Mouse (Mus musculus) thymus, postnatal 10 days (tissue): ENCODE results near the gene Slc38a9.

Experiments
- DNase-seq, 2 experiments: peaks; one replicate each; pipeline ENCODE4 v3.0.0; 2021; ENCODE audit warnings: low spot score in 2 of 2

Slc38a9 gene

DNA sequence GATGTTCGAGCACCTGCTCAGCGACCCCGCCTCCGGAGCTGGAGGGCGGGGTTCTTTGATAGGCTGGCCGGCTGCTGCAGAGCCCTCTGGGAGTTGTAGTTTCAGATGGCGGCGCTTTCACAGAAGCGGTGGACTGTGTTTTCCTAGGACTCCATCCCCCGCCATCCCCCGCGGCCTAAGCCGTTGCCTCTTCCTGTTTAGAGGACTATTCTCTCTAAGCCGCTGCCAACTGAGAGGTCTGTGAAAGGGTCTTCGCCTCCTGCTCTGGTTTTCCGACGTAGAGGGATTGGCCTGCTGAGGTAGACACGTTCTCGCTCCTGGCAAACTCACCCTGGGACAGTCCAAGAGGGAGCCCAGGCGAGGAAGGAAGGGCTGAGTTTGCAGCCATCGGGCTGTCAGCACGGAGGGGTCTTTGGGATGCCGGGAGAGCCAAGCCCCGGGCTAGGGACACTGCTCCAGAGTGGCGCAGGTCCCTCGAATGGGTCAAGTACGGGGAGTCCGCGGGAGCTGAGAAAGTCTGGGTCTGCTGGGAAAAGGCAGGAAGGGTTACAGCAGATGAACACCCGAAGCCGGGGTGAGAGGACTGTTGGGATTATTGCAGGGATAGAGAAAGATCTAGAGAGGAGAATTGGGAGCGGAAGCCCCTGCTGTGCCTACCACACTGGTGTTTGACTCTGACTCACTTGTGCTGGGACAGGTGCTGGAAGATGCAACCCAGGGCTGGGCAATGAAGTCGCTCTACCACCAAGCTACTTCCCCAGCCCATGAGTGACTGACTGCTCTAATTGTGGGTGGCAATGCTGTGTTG is at the start of gene Slc38a9:
Slc38a9 (plus strand) TSS at position 178 of the 808 bp plus-strand sequence.
- peak; percentile 92 for DNase-seq

DNA sequence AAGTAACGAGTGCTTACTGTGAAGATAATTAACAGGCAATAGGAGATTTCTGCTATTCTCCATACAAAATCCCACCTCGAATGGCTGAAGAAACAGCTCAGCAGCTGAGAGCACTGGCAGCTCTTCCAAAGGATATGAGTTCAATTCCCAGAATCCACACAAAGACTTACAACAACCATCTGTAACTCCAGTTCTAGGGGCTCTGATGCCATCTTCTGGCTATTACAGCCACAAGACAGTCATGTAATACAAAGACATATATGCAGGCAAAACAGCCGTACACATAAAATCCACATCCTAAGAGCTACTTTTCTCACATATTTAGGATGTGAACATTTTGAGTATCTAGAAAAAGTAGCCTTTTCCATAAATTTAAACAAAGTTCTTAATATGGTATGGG is 39.0 kb upstream of the Slc38a9 start:
- no peak for DNase-seq

DNA sequence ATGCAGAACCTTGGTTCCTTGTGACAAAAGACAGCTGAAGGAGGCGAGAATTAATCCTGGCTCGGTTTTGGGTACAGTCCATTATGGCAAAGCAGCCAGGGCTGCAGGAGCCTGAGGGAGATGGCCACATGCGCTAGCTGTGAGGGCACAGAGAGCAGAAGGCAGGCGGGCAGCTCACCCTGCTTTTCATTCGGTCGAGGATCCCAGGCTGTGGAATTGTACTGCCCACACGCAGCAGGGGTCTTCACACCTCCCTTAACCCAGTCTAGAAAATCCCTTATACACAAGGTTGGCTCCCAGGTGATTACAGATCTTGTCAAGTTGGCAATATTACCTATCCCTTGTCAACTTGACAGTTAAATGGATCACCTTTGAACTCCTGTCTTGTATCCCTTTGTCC is 36.9 kb upstream of the Slc38a9 start:
- no peak for DNase-seq

DNA sequence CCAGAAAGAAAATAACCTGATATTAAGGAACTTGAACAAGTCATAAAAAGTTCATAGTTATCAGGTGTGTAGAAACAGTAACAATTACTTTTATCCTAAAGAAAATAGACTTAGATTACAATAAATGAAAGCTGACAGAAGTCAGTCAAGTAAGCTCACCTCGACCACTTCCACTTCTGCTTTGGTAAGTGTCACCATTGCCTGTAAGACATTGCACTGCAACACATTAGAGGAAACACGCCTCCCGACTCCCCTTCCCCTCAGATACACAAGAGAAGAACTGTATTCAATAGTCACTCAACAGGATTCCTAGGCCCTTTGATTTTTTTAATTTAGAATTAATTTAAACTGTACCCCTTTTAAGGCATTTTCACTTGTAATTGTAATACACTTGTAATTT is 35.9 kb upstream of the Slc38a9 start:
- no peak for DNase-seq

DNA sequence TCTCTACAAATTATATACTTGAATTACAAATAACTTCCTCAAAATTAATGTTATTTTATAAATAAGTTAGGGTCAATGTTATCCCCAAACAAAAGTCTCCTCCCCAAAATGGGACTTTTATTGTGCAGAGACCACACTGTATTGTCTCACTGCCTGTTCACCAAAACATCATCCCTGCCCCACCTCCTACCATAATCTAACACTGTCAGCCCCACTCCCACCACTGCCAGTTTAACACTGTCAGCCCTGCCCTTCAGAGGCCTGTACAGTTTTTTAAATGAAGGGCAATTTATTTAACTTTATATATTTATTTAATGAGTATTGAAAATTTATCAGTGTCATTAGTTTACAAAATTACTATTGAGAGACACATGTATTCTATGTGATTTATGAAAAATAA is 35.0 kb upstream of the Slc38a9 start:
- DNase-seq: no peak

DNA sequence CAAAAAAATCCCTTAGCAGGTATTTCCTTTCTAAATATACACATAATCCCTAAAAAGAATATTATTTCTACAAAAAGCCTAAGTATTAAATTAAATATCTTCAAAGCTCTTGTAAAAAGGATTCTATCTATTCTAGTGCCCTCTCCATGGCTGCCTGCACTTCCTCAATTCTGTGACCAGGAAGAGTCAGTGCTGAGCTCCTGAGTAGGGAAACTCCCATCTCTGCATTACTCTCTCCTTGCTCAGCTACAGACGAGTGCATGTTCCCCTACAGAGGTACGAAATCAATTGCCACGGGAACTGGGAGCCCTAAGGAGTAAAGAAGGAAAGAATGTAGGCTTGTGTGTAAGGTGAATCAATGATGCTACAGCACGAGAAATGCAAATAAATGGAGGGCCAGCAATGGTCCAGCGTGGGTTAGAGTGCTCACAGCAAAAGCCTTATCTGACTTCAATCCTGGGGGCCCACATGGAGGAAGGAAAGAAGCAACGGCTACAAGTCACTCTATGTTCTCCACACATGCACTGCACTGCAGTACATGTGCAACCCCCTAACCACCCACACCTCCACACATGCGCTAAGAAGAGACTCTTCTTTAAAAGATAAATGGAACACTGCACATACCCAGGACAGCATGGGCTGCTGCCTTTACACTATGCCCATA is 25.2 kb upstream of the Slc38a9 start:
- DNase-seq: no peak

DNA sequence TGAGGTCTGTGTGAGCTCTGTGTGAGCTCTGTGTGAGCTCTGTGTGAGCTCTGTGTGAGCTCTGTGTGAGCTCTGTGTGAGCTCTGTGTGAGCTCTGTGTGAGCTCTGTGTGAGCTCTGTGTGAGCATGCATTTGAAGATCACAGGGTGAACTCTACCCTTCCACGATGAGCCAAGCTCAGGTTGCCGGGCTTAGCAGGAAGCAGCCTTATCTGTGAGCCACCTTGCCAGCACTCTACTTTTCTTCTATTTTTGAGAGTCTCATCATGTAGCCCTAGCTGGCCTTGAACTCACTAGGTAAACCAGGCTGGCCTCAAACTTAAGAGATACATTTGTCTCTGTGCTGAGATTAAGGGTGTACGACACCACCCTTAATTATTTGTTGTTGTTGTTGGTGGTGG is 24.1 kb upstream of the Slc38a9 start:
- DNase-seq: no peak

DNA sequence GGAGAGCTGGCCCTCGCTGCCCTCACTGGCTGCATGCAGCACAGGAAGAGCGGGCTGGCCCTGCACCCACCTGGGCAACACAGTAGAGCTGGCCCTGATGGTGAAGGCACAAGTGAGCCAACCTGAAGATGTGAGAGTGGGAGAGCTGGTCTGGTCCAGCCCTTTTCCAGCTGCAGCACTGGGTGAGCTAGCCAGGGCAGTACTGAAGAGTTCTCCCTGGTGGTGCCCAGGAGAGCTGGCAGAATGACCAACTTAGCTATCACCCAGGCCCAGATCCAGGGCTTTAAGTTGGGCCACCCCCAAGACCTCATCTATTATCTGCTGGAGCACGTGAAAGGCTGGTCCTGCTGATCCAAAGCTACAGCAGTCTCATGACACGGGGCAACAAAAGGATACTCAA is 21.4 kb upstream of the Slc38a9 start:
- DNase-seq: no peak

DNA sequence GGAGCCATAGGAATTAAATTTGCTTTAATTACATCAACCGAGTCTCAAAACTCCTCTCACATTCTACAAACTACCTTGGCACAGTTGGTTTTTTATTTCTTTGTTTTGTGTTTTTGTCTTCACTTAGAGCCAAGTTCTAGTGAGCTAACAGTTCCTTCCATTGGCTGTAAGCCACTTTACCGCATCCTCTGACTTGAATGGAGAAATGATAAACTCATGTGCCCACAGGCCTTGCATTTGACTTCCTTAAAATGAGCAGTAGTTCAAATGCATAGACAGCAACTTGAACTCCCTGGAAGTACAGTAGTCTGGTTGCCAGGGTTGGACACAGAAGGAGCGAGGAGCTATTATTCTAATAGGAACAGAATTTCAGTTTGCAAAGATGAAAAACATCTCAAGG is 17.7 kb upstream of the Slc38a9 start:
- no peak for DNase-seq

DNA sequence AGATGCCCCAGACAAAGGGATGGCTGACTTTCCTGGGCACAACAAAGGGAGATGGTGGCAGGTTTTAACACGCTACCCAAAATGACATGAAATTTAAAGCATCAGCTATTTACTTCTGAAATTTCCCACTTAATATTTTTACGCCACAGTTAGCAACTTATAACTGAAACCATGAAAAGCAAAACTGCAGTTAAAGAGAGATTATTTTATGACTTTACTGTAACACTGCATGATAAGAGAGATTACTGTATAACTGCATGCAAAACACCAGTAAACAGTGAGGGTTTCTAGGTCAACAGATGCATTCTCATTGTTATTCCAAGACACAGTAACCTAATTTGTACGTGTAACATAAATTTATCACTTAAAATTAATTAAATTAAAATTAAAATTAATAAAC is 15.6 kb upstream of the Slc38a9 start:
- DNase-seq: no peak

DNA sequence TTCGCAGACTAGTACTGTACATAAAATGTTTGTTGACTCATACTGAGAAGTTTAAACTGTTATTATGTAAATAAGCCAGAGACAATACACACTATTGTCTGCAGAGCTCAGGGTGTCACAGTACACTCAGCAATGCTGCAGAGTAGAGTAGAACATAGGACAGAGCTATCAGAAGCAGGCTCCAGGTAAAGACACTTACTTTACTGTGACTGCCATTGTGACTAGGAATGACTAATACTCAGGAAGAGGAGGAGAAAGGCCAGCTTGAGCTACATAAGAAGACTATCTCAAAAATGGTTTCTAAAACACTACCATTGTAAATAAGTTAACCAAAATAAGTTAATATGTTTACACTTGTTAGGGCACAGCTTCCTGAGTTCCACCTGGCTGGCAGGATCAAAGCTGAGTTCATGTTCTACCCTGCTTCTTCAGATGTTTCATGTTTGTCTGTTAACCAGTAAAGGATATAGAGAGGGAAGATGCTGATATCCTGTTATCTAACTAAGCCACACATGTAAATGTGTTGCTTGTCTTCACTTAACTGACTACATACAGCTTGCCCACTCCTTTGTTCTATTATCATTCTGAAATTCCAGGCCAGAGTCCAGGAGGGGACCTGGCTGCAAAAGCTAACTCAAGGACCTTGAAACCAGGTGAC is 14.9 kb upstream of the Slc38a9 start:
- DNase-seq: no peak

DNA sequence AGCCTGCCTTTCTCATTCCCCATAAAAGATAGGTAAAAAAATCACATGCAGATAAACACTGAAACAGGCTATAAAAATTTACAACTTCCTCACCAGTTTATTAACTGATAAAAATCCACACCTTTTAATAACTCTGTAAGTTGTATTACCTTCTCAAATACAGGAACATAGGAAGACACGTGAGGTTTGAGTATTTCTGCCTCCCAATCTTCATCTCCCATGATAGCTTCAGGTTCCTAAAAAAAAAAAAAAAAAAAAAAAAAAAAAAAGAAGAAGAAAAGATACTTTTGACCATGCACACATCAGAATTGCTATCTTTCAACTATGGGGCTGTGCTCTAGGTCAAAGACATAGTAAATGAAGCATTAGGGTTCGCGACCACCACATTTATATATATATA is 9.4 kb upstream of the Slc38a9 start:
- no peak for DNase-seq

DNA sequence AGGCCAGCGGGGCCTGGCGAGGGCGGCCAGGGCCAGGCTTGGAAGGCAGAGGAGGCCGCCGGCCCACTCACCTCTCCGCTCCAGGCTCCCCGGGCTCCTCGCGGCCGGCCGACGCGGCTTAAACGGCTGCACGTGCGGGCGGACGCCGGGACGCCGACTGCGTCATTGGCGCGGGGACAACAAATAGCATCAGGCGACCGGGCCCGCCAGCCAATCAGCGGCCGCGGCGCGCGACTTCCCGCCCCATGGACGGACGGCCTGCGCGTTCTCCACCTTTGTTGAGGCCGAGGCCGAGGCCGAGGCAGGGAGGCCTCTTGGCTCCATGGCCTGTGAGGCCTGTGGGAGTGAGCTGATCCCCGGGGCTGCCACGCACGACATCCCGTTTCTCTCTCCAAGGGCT is 8.3 kb upstream of the Slc38a9 start, which contains the start of gene Ddx4:
Ddx4 (minus strand) TSS at position 271 of the 400 bp plus-strand sequence.
- DNase-seq: no peak

DNA sequence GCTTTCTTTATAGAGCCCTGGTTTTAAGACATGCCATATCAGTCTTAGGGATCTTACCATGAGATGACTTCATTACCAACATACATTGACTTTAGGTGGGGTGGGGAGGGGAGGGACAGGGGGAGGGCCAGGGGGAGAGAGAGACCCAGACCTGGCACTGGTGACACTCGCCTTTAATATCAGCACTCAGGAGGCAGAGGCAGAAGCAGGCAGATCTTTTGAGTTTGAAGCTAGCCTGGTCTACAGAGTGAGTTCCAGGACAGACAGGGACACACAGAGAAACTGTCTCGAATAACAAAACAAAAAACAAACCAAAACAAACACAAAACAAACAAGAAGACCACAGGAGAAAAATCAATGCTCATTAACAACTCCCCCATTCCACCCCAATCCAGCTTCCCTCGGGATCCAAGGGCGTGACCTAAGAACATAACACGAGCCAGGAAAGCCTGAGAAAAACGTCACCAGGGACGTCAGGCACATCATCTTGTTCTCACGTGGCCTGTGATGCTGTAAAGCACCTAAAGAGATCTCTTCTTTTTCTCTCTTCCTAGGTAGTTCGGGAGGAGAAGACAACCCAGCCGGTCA is 471 bp upstream of the Slc38a9 start:
- DNase-seq: no peak

DNA sequence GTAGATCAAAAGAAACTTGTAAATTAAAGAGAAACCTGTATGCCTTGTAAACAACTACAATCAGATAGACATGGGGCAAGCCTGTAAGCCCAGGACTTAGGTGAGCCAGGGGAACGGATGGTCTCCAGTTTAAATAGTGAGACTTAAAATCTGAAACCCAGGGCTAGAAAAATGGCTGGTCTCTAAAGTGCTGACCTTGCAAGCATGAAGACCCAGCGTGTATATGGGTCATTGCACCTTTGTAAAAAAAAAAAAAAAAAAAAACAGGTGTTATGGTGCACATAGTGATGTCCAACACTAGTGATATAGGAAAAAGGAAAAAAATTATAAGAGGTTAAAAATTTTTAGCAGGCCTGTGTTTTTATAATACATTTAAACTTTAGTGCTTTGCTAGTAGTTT is 1.1 kb downstream of the Slc38a9 start:
- DNase-seq: no peak

DNA sequence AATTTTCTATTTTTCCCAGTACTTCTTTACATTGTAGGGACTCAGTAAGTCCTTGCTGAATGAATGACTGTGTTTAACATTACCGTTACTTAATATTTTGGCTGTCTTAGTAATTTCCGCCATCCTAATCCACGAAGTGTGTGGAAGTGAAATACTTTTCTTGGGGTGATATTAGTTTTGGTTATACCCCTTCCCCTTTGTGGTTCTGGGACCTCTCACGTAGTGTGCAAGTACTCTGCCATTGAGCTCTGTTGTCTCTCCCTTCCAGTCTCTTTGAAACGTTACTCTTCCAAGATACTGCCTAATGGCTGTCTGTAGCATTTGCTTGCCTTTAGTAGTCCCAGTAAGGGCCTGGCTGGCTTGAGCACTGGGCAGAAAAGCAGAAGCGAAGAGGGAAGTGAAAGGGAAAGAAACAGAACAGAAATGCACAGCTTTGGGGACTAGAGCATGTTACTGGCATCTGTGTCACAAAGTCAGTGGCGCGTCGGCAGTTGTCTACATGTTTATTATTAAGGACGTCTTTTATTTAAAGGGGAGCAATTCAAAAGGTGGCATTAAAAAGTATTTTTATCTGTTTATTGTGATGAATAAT is 6.0 kb downstream of the Slc38a9 start:
- DNase-seq: no peak

DNA sequence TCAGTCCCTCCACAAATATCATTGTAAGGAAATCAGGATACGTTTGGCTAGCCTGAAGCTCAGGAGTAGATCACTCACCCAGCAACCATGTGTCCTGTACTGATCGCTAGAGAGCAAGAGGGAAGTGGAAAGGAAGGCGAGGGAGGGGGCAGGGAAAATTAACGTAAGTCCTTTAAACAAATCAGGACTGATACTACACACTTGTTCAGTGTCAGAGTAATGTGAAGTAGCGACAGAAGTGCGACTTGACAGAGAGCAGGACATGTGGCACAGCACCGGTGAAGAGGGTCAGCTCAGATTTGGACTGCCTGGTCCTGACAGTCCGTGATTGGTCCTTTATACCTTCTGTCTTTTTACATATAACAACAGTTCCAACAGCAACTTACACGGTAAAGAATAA is 6.7 kb downstream of the Slc38a9 start:
- no peak for DNase-seq

DNA sequence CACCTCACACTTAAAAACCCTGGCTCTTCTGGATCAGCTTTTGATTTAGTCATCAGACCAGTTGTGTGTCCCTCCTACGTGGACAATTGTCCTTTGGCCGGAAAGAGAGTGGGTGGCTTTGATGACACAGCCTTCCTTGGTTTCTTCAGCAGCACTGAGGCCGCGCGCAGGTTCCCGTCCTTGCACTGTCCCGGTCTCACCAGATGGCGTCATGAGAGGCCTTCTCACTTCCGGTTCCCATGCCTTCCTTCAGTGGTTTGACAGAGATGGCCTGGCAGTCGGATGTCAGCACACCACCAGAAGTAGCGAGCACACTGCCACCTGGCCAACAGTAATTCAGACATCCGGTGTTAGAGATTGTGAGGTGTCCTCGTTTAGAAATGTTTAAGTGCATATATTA is 11.2 kb downstream of the Slc38a9 start:
- DNase-seq: no peak

DNA sequence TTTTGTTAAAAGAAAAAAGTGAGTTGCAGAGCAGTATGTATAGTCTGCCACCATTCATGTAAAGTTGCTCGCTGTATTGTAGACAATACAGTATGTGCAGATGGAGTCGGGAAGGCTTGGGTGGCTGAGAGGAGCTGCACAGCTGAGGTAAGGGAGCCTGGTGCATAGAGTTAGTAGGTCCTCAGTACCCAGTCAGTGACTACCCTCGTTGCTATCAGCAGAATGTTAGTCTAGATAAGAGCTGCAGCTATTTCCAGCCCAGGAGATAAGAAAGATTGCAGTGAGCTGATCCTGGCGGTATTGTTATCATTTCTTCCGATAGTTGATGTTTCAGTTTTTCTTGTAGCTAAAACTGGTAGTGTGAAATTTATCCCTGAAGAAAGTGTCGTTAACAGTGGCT is 12.2 kb downstream of the Slc38a9 start:
- DNase-seq: no peak

DNA sequence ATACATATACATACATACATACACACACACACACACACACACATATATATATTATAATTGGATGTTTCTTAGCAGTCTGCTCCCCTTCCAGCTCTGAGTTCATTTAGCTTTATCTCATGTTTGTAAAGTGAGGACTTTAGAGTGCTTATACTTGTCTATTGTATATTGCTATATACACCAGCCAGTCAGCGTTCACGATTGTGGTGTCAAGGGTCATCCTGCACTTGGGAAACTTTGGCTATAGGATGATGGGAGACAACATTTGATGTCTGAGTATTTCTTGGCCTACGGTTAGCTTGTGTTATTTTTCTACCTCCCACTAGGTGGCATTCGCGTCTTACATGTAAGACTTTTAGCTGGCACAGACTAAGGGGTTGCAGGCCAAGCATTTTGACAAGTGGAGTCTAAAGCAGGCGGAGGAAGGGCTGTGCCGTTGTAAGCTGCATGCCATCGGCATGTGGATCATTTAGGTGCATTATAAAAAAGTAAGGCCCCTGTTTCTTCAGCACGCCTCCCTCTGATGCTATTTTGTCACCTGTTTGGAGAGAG is 13.4 kb downstream of the Slc38a9 start:
- DNase-seq: peak; percentile 12 to 56

DNA sequence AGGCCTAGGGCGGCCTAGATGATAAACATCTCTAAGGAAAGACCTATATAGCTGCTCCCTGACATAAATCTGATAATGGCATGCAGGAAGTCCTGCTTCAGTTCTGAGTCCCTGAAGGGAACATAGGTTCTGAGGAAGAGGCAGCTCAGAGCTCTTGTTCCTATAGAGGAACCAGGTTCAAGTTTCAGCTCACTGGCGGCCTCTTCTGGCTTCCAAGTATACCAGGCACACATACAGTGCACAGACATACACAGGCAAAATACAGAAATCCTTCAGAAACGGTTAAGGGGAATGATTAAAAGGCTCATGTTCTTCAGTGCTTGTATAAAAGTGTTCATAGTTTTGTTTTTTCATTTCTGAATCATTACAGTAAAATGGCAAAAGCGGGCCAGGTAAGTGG is 17.6 kb downstream of the Slc38a9 start:
- DNase-seq: peak in 1 of 2 experiments; percentile 23

DNA sequence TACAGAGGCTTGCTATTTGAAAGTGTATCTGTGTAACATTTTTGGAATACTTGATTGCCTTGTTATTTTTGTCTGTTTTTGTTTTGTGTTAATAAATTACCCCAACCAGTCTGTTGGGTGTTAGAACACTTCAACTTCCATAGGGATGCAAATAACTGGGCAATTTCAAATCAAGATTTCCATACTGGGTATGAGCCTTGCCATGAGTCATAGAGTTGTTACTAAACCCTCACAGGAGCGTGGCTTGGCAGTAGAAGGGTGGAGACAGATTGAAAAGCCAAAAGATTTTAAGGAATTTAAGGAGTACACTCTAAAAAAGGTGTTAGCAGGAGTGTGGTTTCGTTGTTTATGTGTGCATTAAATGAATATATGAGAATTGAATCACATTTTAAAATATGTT is 22.8 kb downstream of the Slc38a9 start:
- no peak for DNase-seq
